Mouse (Mus musculus): ENCODE data around the gene Scyl1. TPM values are rescaled to one million over a fixed set of nuclear protein-coding genes. Genes with fewer than 3 reads are reported as not detected.

The Scyl1 gene
- polyA plus RNA-seq, 1 experiment, result 8.2 TPM

- Histone ChIP-seq H3K27me3 (ENCODE audit: control insufficient read depth) (peaks cover 61% of the 10 kb centered on the region), H3K4me3 (replicated peaks) (no peak overlapping the region), H3K4me1 (ENCODE audit: control insufficient read depth) (peaks cover 12% of the 10 kb centered on the region), H3K36me3 (ENCODE audit: control insufficient read depth) (peaks cover 44% of the 10 kb centered on the region), H3K9me3 (ENCODE audit: control insufficient read depth, low read length) (no peaks in the 10 kb centered on the region)
- TF ChIP-seq TAL1 (IDR thresholded peaks at IDR 0.05; ENCODE audit: low read length) (no peak), GATA1 (IDR thresholded peaks at IDR 0.05; ENCODE audit: low read length) (no peak)
Observed at GRCm38 (mm10) chr19:5756321-5756985, 14.8 kb downstream of the Scyl1 start.

GRCm38 (mm10) chr19:5751742-5752141, 19.5 kb downstream of the Scyl1 start:
- H3K9me3 ChIP-seq (ENCODE audit: control insufficient read depth, low read length), result peaks cover 4% of the 10 kb centered on the region; the same call in 1 of the 2 replicates
- H3K27me3 ChIP-seq (ENCODE audit: control insufficient read depth), result peaks cover 96% of the 10 kb centered on the region
- TF ChIP-seq GATA1 (IDR thresholded peaks at IDR 0.05; ENCODE audit: low read length) (no peak), TAL1 (IDR thresholded peaks at IDR 0.05; ENCODE audit: low read length) (no peak)
- H3K4me3 ChIP-seq (replicated peaks), result no peak overlapping the region
- H3K36me3 ChIP-seq (ENCODE audit: control insufficient read depth), result no peaks in the 10 kb centered on the region
- peaks cover 16% of the 10 kb centered on the region for H3K4me1 ChIP-seq (ENCODE audit: control insufficient read depth)

- Histone ChIP-seq H3K27me3 (ENCODE audit: control insufficient read depth) (peaks cover 96% of the 10 kb centered on the region), H3K4me1 (ENCODE audit: control insufficient read depth) (peaks cover 19% of the 10 kb centered on the region), H3K9me3 (ENCODE audit: control insufficient read depth, low read length) (peaks cover 4% of the 10 kb centered on the region; the same call in 1 of the 2 replicates), H3K4me3 (replicated peaks) (no peak overlapping the region), H3K36me3 (ENCODE audit: control insufficient read depth) (no peaks in the 10 kb centered on the region)
- no peak for TF ChIP-seq TAL1 (IDR thresholded peaks at IDR 0.05; ENCODE audit: low read length)
- TF ChIP-seq GATA1 (IDR thresholded peaks at IDR 0.05; ENCODE audit: low read length), result no peak
Observed at GRCm38 (mm10) chr19:5750951-5751350, 20.3 kb downstream of the Scyl1 start.

- Histone ChIP-seq H3K4me3 (replicated peaks) (no peak overlapping the region), H3K36me3 (ENCODE audit: control insufficient read depth) (no peaks in the 10 kb centered on the region), H3K9me3 (ENCODE audit: control insufficient read depth, low read length) (peaks cover 4% of the 10 kb centered on the region; the same call in 1 of the 2 replicates), H3K27me3 (ENCODE audit: control insufficient read depth) (peaks cover 97% of the 10 kb centered on the region), H3K4me1 (ENCODE audit: control insufficient read depth) (peaks cover 24% of the 10 kb centered on the region)
- no peak for TF ChIP-seq GATA1 (IDR thresholded peaks at IDR 0.05; ENCODE audit: low read length)
Observed at GRCm38 (mm10) chr19:5749476-5749875, 21.7 kb downstream of the Scyl1 start.

GRCm38 (mm10) chr19:5746907-5747363, 24.3 kb downstream of the Scyl1 start:
- no peak overlapping the region for H3K4me3 ChIP-seq (replicated peaks)
- H3K9me3 ChIP-seq (ENCODE audit: control insufficient read depth, low read length), result peaks cover 6% of the 10 kb centered on the region; the same call in 1 of the 2 replicates
- peaks cover 100% of the 10 kb centered on the region for H3K27me3 ChIP-seq (ENCODE audit: control insufficient read depth)
- no peak for TF ChIP-seq GATA1 (IDR thresholded peaks at IDR 0.05; ENCODE audit: low read length)
- no peaks in the 10 kb centered on the region for H3K36me3 ChIP-seq (ENCODE audit: control insufficient read depth)
- H3K4me1 ChIP-seq (ENCODE audit: control insufficient read depth), result peaks cover 24% of the 10 kb centered on the region

- Histone ChIP-seq H3K36me3 (ENCODE audit: control insufficient read depth) (no peaks in the 10 kb centered on the region), H3K9me3 (ENCODE audit: control insufficient read depth, low read length) (peaks cover 5% of the 10 kb centered on the region; the same call in 1 of the 2 replicates), H3K27me3 (ENCODE audit: control insufficient read depth) (peaks cover 100% of the 10 kb centered on the region), H3K4me3 (replicated peaks) (no peak overlapping the region), H3K4me1 (ENCODE audit: control insufficient read depth) (peaks cover 16% of the 10 kb centered on the region)
- TF ChIP-seq GATA1 (IDR thresholded peaks at IDR 0.05; ENCODE audit: low read length) (no peak), TAL1 (IDR thresholded peaks at IDR 0.05; ENCODE audit: low read length) (no peak)
Observed at GRCm38 (mm10) chr19:5745756-5746710, 25.2 kb downstream of the Scyl1 start.

GRCm38 (mm10) chr19:5743576-5743975, 27.6 kb downstream of the Scyl1 start:
- Histone ChIP-seq H3K4me1 (ENCODE audit: control insufficient read depth) (peaks cover 16% of the 10 kb centered on the region), H3K4me3 (replicated peaks) (no peak overlapping the region), H3K36me3 (ENCODE audit: control insufficient read depth) (no peaks in the 10 kb centered on the region), H3K9me3 (ENCODE audit: control insufficient read depth, low read length) (peaks cover 2% of the 10 kb centered on the region; the same call in 1 of the 2 replicates), H3K27me3 (ENCODE audit: control insufficient read depth) (peaks cover 99% of the 10 kb centered on the region)
- TF ChIP-seq TAL1 (IDR thresholded peaks at IDR 0.05; ENCODE audit: low read length) (no peak), GATA1 (IDR thresholded peaks at IDR 0.05; ENCODE audit: low read length) (no peak)

GRCm38 (mm10) chr19:5742241-5742641, 29.0 kb downstream of the Scyl1 start:
- H3K9me3 ChIP-seq (ENCODE audit: control insufficient read depth, low read length), result peaks cover 2% of the 10 kb centered on the region; the same call in 1 of the 2 replicates
- H3K4me1 ChIP-seq (ENCODE audit: control insufficient read depth), result peaks cover 16% of the 10 kb centered on the region
- H3K27me3 ChIP-seq (ENCODE audit: control insufficient read depth), result peaks cover 94% of the 10 kb centered on the region
- TF ChIP-seq GATA1 (IDR thresholded peaks at IDR 0.05; ENCODE audit: low read length) (no peak), TAL1 (IDR thresholded peaks at IDR 0.05; ENCODE audit: low read length) (no peak)
- H3K4me3 ChIP-seq (replicated peaks), result peak overlapping the region; percentile 16
- no peaks in the 10 kb centered on the region for H3K36me3 ChIP-seq (ENCODE audit: control insufficient read depth)

Data from erythroblast, embryonic 14.5 days (primary cell).